Mouse (Mus musculus) cortical plate, adult 2 months (tissue): ENCODE results near the gene Lrsam1.

ENCODE experiments used
- CTCF ChIP-seq: fragments of 200-500 bp; IDR thresholded peaks from 2 replicates; pipeline ENCODE4 v1.5.1; 2011; ENCODE audit warnings: mild to moderate bottlenecking, control low read depth, low read length; ENCODE audit not compliant: insufficient read depth; ENCODE audit errors: extremely low read depth
- POLR2A ChIP-seq: fragments of 200-500 bp; IDR thresholded peaks from 2 replicates; pipeline ENCODE4 v1.6.1; 2011; ENCODE audit warnings: mild to moderate bottlenecking, low read length, control low read depth; ENCODE audit not compliant: insufficient read depth; ENCODE audit errors: extremely low read depth

GRCm38 (mm10) chr2:32914362-32914761, 47.1 kb downstream of the Lrsam1 start:
- TF ChIP-seq CTCF (no peak), POLR2A (no peak)
